Mouse (Mus musculus) stomach, postnatal 0 days (tissue): ENCODE measurements at regions not wholly inside any gene's neighbourhood (a gene's known extent, or its start where the extent isn't known, plus 50 kb on each side); places are given as distances from the start of the nearest gene placed in this dataset.

Experiments used
- CTCF ChIP-seq: IDR thresholded peaks from 2 replicates; pipeline ENCODE4 v1.5.1; 2016; ENCODE audit warnings: antibody characterized with exemption, low read depth, mild to moderate bottlenecking, moderate library complexity
- EP300 ChIP-seq: optimal IDR thresholded peaks from 2 replicates; pipeline ENCODE3; 2016; ENCODE audit warnings: antibody characterized with exemption

- TF ChIP-seq CTCF (no peak), EP300 (no peak)
Measured at GRCm38 (mm10) chr7:70267075-70267474, 99.5 kb downstream of the Nr2f2 start.
